Mouse (Mus musculus) embryonic facial prominence, embryonic 14.5 days (tissue): ENCODE measurements around the gene Ccdc155. TPM values are rescaled to one million over a fixed set of nuclear protein-coding genes. Genes with fewer than 3 reads are reported as not detected.
A peak's percentile ranks its signal among the peaks of the same experiment; 100 is the strongest.

Source experiments
- ATAC-seq: fragments of 200-750 bp; cut with Nextera tagmentation; 2 replicates; pipeline ENCODE4 v1.8.0; 2017; ENCODE audit warnings: low read depth, moderate number of reproducible peaks, moderate TSS enrichment
- DNase-seq: peaks from one replicate; pipeline ENCODE4 v3.0.0-alpha.2; 2015; ENCODE audit warnings: low spot score
- H3K27ac ChIP-seq: fragments of 300-500 bp; sonication (generic); replicated peaks from 2 replicates; pipeline ENCODE4 v1.5.1; 2014; ENCODE audit warnings: low read depth, mild to moderate bottlenecking, low read length, moderate library complexity
- H3K27me3 ChIP-seq: fragments of 300-500 bp; sonication (generic); replicated peaks from 2 replicates; pipeline ENCODE4 v1.6.1; 2014; ENCODE audit warnings: low read length; ENCODE audit not compliant: control insufficient read depth, insufficient read depth
- H3K36me3 ChIP-seq: fragments of 300-500 bp; sonication (generic); 2 replicates; pipeline ENCODE4 v1.6.1; 2014; ENCODE audit warnings: low read length, mixed read lengths; ENCODE audit not compliant: control insufficient read depth, insufficient read depth
- H3K4me1 ChIP-seq: fragments of 300-500 bp; sonication (generic); 2 replicates; pipeline ENCODE4 v1.6.1; 2014; ENCODE audit warnings: antibody characterized with exemption, low read length; ENCODE audit not compliant: control insufficient read depth, insufficient read depth
- H3K4me2 ChIP-seq: fragments of 300-500 bp; sonication (generic); 2 replicates; pipeline ENCODE4 v1.6.1; 2014; ENCODE audit warnings: low read depth, mild to moderate bottlenecking, low read length, moderate library complexity, mixed read lengths
- H3K4me3 ChIP-seq: fragments of 300-500 bp; sonication (generic); 2 replicates; pipeline ENCODE4 v1.5.1; 2014; ENCODE audit warnings: low read depth, mild to moderate bottlenecking, low read length
- H3K9ac ChIP-seq: fragments of 300-500 bp; sonication (generic); 2 replicates; pipeline ENCODE4 v1.6.1; 2014; ENCODE audit warnings: low read depth, mild to moderate bottlenecking, low read length, moderate library complexity, mixed read lengths
- H3K9me3 ChIP-seq: fragments of 300-500 bp; sonication (generic); 2 replicates; pipeline ENCODE4 v1.6.1; 2016; ENCODE audit warnings: low read length; ENCODE audit not compliant: control insufficient read depth
- WGBS: fragments of 180-500 bp; shearing (Covaris S2); extraction: QIAGEN DNeasy Blood & Tissue Kit; methylation state at CpG from one replicate; pipeline ENCODE4 v1.1.7; 2014; 5-methylcytosine and 5-hydroxymethylcytosine counted together
- polyA plus RNA-seq: library from polyadenylated mRNA; unstranded; fragments of >200 nt; fragmentation: Nextera tagmentation; extraction: Ambion mirVana; gene quantifications from 2 replicates; pipeline ENCODE4 v1.2.1, GENCODE M21; 2014

The Ccdc155 gene
- polyA plus RNA-seq, 1 experiment from 2014 or later: 1.5 TPM

- Histone ChIP-seq H3K4me3 (no peak overlapping the region; the same call in 1 of the 2 replicates), H3K27ac (no peak overlapping the region), H3K4me2 (no peak overlapping the region), H3K9me3 (no peaks in the 10 kb centered on the region), H3K27me3 (peaks cover 58% of the 10 kb centered on the region), H3K36me3 (peaks cover 26% of the 10 kb centered on the region; the same call in 1 of the 2 replicates), H3K4me1 (0 out of 2 replicates have a peak, but pooled peaks cover 4% of the 10 kb centered on the region), H3K9ac (no peak overlapping the region)
- ATAC-seq: no peak
- 76% methylated on average over 9 of the region's 9 CpGs for WGBS
- no peak for DNase-seq
Measured at GRCm38 (mm10) chr7:45162996-45163615, 41.6 kb downstream of the Ccdc155 start.

GRCm38 (mm10) chr7:45162551-45162950 lies 42.1 kb downstream of the Ccdc155 start:
- H3K4me2 ChIP-seq: peak overlapping the region; percentile 78
- H3K27me3 ChIP-seq: peaks cover 53% of the 10 kb centered on the region
- ATAC-seq (no peak), DNase-seq (no peak)
- peak overlapping the region; percentile 43; the same call in 1 of the 2 replicates for H3K9ac ChIP-seq
- 23% methylated on average over 6 of the region's 6 CpGs for WGBS
- H3K4me3 ChIP-seq: peak overlapping the region; percentile 41
- 0 out of 2 replicates have a peak, but pooled peaks cover 4% of the 10 kb centered on the region for H3K4me1 ChIP-seq
- H3K27ac ChIP-seq: no peak overlapping the region
- H3K9me3 ChIP-seq: no peaks in the 10 kb centered on the region
- H3K36me3 ChIP-seq: peaks cover 31% of the 10 kb centered on the region; the same call in 1 of the 2 replicates

DNA sequence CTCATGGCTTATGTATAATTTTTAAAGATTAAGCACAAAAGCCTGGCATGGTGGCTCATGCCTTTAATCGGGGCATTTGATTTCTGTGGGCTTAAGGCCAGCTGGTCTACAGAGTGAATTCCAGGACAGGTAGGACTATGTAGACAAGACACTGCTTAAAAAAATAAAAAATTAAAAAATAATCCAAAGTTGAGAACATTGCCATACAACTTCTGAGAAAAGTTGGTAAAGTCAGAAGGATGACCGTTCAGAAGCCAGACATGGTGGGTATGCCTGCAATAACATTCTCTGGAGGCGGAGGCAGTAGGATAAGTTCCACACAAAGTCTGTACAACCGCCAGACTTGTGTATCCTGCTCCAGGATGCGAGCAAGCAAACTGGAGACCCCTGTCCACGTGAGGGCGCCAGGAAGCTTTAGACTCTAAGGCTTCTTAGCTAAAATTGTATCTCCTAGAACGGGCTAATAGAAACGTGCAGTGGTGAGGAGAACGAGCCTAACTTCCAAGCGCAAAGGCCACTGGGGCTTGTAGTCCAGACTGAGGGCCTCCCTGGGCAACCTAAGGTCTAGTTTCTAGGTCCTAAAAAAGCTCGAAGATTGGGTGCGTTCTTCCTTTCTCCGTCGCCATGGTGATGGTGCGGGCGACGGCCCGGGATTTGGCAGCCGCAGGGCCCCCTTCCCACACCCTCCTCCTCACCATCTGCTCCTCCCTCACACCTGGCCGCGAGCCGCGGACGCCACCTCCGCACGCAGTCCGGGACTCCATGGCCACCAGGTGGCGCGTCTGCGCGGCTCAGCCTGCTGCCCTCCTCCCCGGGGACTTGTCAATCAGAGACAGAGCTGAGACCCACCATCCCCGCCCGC lies 42.8 kb downstream of the Ccdc155 start:
- WGBS: 6% methylated on average over 29 of the region's 35 CpGs
- DNase-seq (peak; percentile 98), ATAC-seq (peak; percentile 95)
- peaks cover 37% of the 10 kb centered on the region; the same call in 1 of the 2 replicates for H3K36me3 ChIP-seq
- no peaks in the 10 kb centered on the region for H3K9me3 ChIP-seq
- peak overlapping the region; percentile 34; the same call in 1 of the 2 replicates for H3K27ac ChIP-seq
- H3K4me3 ChIP-seq: peak overlapping the region; percentile 41
- H3K9ac ChIP-seq: peak overlapping the region; percentile 43; the same call in 1 of the 2 replicates
- H3K27me3 ChIP-seq: peaks cover 46% of the 10 kb centered on the region
- peak overlapping the region; percentile 78 for H3K4me2 ChIP-seq
- 0 out of 2 replicates have a peak, but pooled peaks cover 4% of the 10 kb centered on the region for H3K4me1 ChIP-seq

GRCm38 (mm10) chr7:45160866-45161265 lies 43.8 kb downstream of the Ccdc155 start:
- Histone ChIP-seq H3K27ac (no peak overlapping the region), H3K27me3 (peaks cover 36% of the 10 kb centered on the region), H3K9ac (no peak overlapping the region), H3K9me3 (no peaks in the 10 kb centered on the region), H3K4me1 (0 out of 2 replicates have a peak, but pooled peaks cover 4% of the 10 kb centered on the region), H3K4me2 (no peak overlapping the region), H3K4me3 (no peak overlapping the region), H3K36me3 (peaks cover 45% of the 10 kb centered on the region; the same call in 1 of the 2 replicates)
- DNase-seq: no peak
- 85% methylated on average over 3 of the region's 3 CpGs for WGBS
- no peak for ATAC-seq

DNA sequence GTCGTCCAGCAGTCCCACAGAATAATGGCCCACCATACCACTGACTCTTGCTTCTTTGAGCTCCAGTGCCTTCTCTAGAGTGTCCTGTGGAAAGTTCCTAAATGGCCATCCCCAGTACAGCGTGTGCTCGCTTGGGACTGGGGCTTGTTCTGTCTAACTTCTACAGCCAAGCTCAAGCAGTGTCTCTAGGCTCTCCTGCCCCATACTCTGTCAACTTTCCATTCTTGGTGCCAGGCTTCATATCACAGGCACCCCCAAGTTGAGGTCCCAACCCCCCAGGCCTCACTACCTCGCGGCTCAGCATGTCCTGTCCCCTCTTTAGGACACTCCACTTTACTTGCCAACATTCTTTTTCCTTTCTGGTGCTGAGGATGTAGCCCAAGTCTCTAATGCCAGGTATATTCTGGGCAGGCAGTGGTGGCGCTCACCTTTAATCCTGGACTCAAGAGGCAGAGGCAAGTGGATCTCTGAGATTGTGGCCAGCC lies 44.3 kb downstream of the Ccdc155 start:
- peaks cover 31% of the 10 kb centered on the region for H3K27me3 ChIP-seq
- no peak overlapping the region for H3K4me3 ChIP-seq
- H3K36me3 ChIP-seq: peaks cover 45% of the 10 kb centered on the region; the same call in 1 of the 2 replicates
- peaks cover 6% of the 10 kb centered on the region; the same call in 1 of the 2 replicates for H3K4me1 ChIP-seq
- DNase-seq (no peak), ATAC-seq (no peak)
- H3K4me2 ChIP-seq: no peak overlapping the region
- 95% methylated on average over 6 of the region's 6 CpGs for WGBS
- H3K27ac ChIP-seq: no peak overlapping the region
- no peaks in the 10 kb centered on the region for H3K9me3 ChIP-seq
- no peak overlapping the region for H3K9ac ChIP-seq

- no peak overlapping the region for H3K4me3 ChIP-seq
- peaks cover 45% of the 10 kb centered on the region; the same call in 1 of the 2 replicates for H3K36me3 ChIP-seq
- no peak for ATAC-seq
- WGBS: 97% methylated on average over 6 of the region's 6 CpGs
- H3K27ac ChIP-seq: no peak overlapping the region
- no peak overlapping the region for H3K9ac ChIP-seq
- DNase-seq: no peak
- H3K4me1 ChIP-seq: peaks cover 9% of the 10 kb centered on the region; the same call in 1 of the 2 replicates
- H3K4me2 ChIP-seq: no peak overlapping the region
- H3K27me3 ChIP-seq: peaks cover 17% of the 10 kb centered on the region
- H3K9me3 ChIP-seq: no peaks in the 10 kb centered on the region
Measured at GRCm38 (mm10) chr7:45158991-45159390, 45.7 kb downstream of the Ccdc155 start.

- 68% methylated on average over 14 of the region's 14 CpGs for WGBS
- no peak for ATAC-seq
- H3K4me2 ChIP-seq: no peak overlapping the region
Measured at GRCm38 (mm10) chr7:45157459-45157858, 47.2 kb downstream of the Ccdc155 start.

DNA sequence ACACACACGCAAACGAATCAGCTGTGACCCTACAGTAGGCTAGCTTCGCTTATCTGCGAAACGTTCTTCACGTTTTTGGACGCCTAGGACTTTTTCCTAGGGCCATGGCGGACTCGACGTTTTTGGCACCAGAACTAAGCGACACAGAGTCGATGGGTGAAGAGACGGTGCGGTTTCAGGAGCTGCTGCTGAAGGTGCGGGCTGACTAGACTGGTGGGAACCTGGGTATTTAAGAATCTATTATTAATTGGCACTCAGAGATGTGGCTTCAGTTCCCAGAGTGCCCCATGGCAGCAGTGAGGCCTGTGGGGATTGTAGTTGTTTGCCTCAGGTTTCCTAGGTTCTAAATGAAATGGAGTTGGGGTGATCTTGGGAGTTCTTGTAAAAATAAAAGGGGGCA lies 48.5 kb downstream of the Ccdc155 start:
- Histone ChIP-seq H3K4me1 (peaks cover 11% of the 10 kb centered on the region), H3K27me3 (no peaks in the 10 kb centered on the region), H3K27ac (no peak overlapping the region), H3K4me2 (no peak overlapping the region), H3K9me3 (no peaks in the 10 kb centered on the region), H3K36me3 (peaks cover 44% of the 10 kb centered on the region; the same call in 1 of the 2 replicates), H3K4me3 (no peak overlapping the region), H3K9ac (no peak overlapping the region)
- no peak for ATAC-seq
- WGBS: 95% methylated on average over 15 of the region's 15 CpGs
- DNase-seq: no peak

More at GRCm38 (mm10) chr7:45157459-45157858, 47.2 kb downstream of the Ccdc155 start:
- Histone ChIP-seq H3K9me3 (no peaks in the 10 kb centered on the region), H3K36me3 (peaks cover 45% of the 10 kb centered on the region; the same call in 1 of the 2 replicates), H3K27ac (no peak overlapping the region), H3K4me3 (no peak overlapping the region), H3K27me3 (peaks cover 2% of the 10 kb centered on the region; the same call in 1 of the 2 replicates), H3K4me1 (peaks cover 12% of the 10 kb centered on the region), H3K9ac (no peak overlapping the region)
- DNase-seq: no peak
